Mouse (Mus musculus): Measurements from ENCODE around the gene Olfr270. TPM values are rescaled to one million over a fixed set of nuclear protein-coding genes. Genes with fewer than 3 reads are reported as not detected.
A peak's percentile ranks its signal among the peaks of the same experiment; 100 is the strongest.

The Olfr270 gene
- not detected for total RNA-seq (2021)
- long read RNA-seq, experiment 1, result 0 reads
- long read RNA-seq, experiment 2, result 0 reads

DNA sequence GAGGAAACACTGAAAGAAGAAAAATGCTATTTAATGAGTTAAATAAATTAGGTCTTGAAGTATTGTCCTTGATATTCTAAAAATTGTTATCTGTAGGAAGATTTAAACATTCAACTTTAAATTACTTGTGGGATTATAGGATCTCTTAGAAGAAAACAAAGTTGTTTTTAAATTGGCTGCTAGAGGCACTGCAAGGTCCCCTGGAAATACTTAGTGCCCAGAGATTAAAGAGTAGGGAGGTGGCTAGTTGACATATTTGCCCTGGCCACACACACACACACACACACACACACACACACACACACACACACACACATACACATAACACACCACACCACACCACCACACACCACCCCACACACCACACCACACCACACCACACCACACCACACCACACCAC lies at the start of gene Olfr270:
Olfr270 (plus strand) TSS at position 301 of the 400 bp plus-strand sequence.
- no peak for DNase-seq (ENCODE audit: low spot score in 2 of 2)

DNA sequence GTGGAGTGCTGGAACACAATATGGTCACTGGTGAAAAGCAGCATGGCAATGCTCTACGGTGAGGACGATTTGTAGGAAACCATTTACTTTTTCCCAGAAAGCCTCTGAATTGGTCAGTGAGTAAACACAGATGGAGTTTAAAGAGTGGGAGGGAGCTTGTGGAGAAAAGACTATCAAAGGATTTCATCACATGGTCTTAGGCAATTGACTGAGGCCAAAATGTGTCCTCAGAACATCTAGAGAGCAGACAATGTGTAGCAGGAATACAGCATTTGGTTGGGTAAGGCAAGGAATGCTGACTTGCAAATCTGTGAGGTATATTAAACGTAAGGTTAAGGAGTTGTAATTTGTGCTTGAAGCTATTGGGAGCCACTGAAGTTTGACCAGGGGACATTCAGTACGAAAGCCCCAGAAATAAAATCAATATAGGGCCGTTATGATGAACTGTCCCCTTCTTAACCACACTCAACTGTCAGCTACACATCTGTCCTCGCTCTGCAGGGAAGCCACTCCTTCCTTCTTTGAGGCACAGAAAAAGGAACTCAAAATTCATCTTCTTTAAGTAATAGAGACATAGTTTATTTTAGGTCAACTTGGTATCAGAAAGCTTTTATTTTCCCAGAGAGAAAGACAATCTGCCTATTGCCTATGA lies 47.6 kb upstream of the Olfr270 start:
- no peak for DNase-seq (ENCODE audit: low spot score in 2 of 2)

GRCm38 (mm10) chr4:52917311-52917688 lies 47.0 kb upstream of the Olfr270 start:
- DNase-seq (ENCODE audit: low spot score in 2 of 2), result no peak

GRCm38 (mm10) chr4:52919078-52919477 lies 45.3 kb upstream of the Olfr270 start, which contains the start of gene Olfr272:
Olfr272 (minus strand) TSS chr4:52919178.
- no peak for DNase-seq (ENCODE audit: low spot score in 2 of 2)

- DNase-seq (ENCODE audit: low spot score in 2 of 2), result no peak
Observed at GRCm38 (mm10) chr4:52930480-52930879, 33.9 kb upstream of the Olfr270 start.

DNA sequence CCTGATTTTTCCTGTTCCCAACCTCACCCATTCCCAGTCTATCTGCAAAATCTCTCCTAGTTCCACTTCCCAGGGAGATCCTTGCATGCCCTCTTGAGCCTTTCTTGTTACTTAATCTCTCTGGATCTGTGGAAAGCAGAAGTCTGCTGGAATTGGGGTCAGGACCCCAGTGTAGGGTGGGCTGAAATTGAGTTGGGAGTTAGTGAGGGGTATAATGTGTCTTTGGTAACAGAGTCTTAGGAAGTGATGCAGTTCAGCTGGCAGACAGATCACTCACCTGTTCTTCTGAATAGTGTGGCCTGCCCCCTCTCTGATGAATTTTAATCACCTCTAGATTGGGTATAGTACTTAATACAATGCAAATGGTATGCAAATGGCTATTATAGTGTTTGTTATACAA lies 17.7 kb upstream of the Olfr270 start:
- no peak for DNase-seq (ENCODE audit: low spot score in 2 of 2)

GRCm38 (mm10) chr4:52949005-52949404 lies 15.3 kb upstream of the Olfr270 start:
- DNase-seq (ENCODE audit: low spot score in 2 of 2), result no peak

- no peak for DNase-seq (ENCODE audit: low spot score in 2 of 2)
Observed at GRCm38 (mm10) chr4:52958693-52959092, 5.7 kb upstream of the Olfr270 start.

GRCm38 (mm10) chr4:52985216-52985615 lies 20.9 kb downstream of the Olfr270 start:
- DNase-seq (ENCODE audit: low spot score in 2 of 2), result no peak

DNA sequence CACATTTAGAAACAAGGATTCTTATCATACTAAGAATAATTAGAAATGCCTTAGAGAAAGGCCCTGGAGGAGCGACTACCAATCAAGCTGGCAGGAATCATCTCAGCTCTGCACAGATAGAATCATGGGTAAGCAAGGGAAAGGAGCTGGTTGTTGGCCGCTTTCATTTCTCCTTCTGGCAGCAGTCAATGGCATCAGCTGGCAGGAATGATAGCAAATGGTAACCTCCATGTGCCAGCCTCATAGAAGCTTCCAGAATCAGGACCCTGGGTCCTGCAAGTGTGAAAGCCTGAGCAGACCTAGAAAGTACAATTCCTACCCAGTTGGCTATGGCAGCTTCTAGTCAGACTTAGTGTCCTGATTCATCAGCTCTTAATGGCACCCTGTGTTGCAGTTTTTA lies 21.9 kb downstream of the Olfr270 start:
- DNase-seq (ENCODE audit: low spot score in 2 of 2), result no peak

- no peak for DNase-seq (ENCODE audit: low spot score in 2 of 2)
Observed at GRCm38 (mm10) chr4:52989248-52989647, 24.9 kb downstream of the Olfr270 start, which contains the start of gene Nipsnap3a. Nipsnap3a (plus strand) TSS chr4:52989272.

- no peak for DNase-seq (ENCODE audit: low spot score in 2 of 2)
Observed at GRCm38 (mm10) chr4:52999449-52999848, 35.1 kb downstream of the Olfr270 start.

DNA sequence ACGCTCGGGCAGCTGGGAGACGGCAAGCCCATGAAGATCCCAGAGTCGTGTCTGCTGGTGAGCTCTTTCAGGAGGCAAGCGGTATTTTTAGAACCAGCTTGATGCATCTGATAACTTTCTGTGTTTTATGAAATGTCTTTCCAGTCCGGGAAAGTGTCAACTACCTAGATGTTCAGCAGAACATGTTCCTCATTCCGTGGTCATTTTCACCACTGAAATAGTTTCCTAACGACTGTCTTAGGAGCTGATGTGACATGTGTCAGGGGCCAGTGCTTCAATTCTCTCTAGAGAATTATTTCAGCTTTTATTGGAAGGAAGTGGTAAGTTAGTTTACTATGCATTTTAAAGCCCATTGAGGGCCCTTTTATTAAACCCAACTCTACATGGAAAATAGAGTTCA lies 35.8 kb downstream of the Olfr270 start:
- no peak for DNase-seq (ENCODE audit: low spot score in 2 of 2)

DNA sequence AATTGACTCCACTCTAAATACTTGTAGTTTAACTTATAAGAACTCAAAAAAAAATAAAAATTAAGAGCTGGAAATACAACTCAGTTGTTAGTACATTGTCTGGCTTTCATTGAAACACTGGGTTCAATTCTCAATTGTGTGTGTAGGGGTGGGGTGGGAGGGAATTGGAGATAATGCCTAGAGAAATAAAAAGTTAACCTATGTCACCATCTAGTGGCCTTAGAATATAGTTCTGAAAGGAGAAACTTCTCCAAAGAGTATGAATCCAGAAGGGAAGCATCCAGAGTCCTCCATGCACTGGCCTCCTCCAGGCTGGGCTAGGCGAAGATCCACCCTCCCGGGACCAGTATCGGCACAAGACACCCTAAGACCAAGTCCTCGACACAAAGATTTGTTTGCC lies 44.8 kb downstream of the Olfr270 start:
- DNase-seq (ENCODE audit: low spot score in 2 of 2), result no peak

DNA sequence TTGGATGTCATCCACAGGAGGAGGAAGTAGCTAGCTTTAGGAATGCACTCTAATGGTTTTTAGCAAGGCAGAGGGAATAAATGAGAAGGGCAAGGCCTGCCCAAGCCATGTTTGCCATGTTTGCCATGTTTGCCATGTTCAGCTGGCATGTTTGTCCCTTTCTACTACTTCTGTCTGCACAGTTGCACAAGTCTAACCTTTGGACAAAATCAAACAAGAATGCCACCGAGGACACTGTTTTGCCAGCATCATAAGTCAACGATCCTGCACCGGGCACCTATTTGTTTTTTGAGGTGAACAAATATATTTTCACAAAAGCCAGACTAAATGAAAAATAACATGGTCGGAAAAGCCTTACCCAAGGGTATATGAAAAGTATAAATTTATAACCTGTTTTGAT lies 45.5 kb downstream of the Olfr270 start:
- DNase-seq (ENCODE audit: low spot score in 2 of 2), result no peak

- peak; percentile 94 to 95 for DNase-seq (ENCODE audit: low spot score in 2 of 2)
Observed at GRCm38 (mm10) chr4:53011732-53012361, 47.5 kb downstream of the Olfr270 start, which contains the start of gene Nipsnap3b. Nipsnap3b (plus strand) TSS chr4:53011880.

DNA sequence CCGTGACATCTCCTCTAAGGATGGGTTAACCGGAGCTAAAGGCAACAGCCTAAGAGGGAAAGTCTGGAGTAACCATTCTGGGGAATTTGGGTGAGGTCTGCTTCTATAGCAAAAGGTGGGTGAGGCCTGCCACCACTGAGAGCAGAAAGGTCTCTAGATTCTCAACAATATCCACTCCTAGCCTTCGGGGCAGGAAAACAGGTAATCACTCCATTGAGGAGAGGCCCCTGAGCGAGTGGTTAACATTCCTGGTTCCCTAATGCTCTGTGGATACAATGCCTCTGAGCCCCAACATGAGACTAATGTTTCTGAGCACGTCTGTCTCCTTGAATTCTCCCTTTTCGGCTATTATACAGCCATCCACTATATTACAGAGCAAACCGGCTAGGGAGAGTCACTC lies 50.1 kb downstream of the Olfr270 start:
- DNase-seq (ENCODE audit: low spot score in 2 of 2), result no peak

GRCm38 (mm10) chr4:53015024-53015423 lies 50.7 kb downstream of the Olfr270 start:
- no peak for DNase-seq (ENCODE audit: low spot score in 2 of 2)

- DNase-seq (ENCODE audit: low spot score in 2 of 2), result no peak
Observed at GRCm38 (mm10) chr4:53018392-53018791, 54.0 kb downstream of the Olfr270 start.
